Comparison of ENCODE assay signal across 8 mouse cellular contexts in genomic region chr3:37312370-37312941, GRCm38 (mm10). TPM values are rescaled to one million over a fixed set of nuclear protein-coding genes. Genes with fewer than 3 reads are reported as not detected.
DNase-seq lines count a peak whose midpoint lies in the region; ATAC-seq and TF ChIP-seq lines count a peak whose summit lies in the region.

TSS of gene Bbs12 (plus strand) at chr3:37312554.
TSS of gene Cetn4 (minus strand) at chr3:37312708.

- peak; percentile 100 for ATAC-seq in forebrain, embryonic 12.5 days (ENCODE audit: low FRiP score)
- ATAC-seq in liver, postnatal 0 days, result peak; percentile 99
- ATAC-seq in neural tube, embryonic 14.5 days (ENCODE audit: low read depth), result peak; percentile 100

- H3K27me3 ChIP-seq in CH12.LX (replicated peaks), result no peaks in the 10 kb centered on the region
- H3K27me3 ChIP-seq in forebrain, embryonic 12.5 days, result no peaks in the 10 kb centered on the region
- no peaks in the 10 kb centered on the region for H3K27me3 ChIP-seq in liver, postnatal 0 days (ENCODE audit: insufficient read depth, low read length)
- no peaks in the 10 kb centered on the region for H3K27me3 ChIP-seq in neural tube, embryonic 14.5 days (ENCODE audit: control insufficient read depth, insufficient read depth, low read length)

- dilution Hi-C loops in CH12.LX (cut with MboI; ENCODE audit: extremely low pct_ligation_motif_present, extremely low pct_unique_long_range_greater_than_20kb, low sequenced_read_pairs), result no loop called here

- H3K9ac ChIP-seq in CH12.LX (ENCODE audit: insufficient read depth, low read depth), result peak within 1 kb of the TSS; percentile 76
- peak within 1 kb of the TSS; percentile 91 for H3K9ac ChIP-seq in forebrain, embryonic 12.5 days
- H3K9ac ChIP-seq in liver, postnatal 0 days (replicated peaks), result peak within 1 kb of the TSS; percentile 91
- H3K9ac ChIP-seq in neural tube, embryonic 14.5 days (replicated peaks; ENCODE audit: low read depth, low read length), result peak within 1 kb of the TSS; percentile 86

- TF ChIP-seq EP300 in CH12.LX (IDR thresholded peaks at IDR 0.05; ENCODE audit: low read length), result no peak
- TF ChIP-seq EP300 in liver, postnatal 0 days (IDR thresholded peaks at IDR 0.05; ENCODE audit: low read depth), result no peak

- no peaks in the 10 kb centered on the region for H3K36me3 ChIP-seq in CH12.LX (replicated peaks in 1 of 2; ENCODE audit: control insufficient read depth in 1 of 2, insufficient read depth in 1 of 2, low read length in 1 of 2)
- no peaks in the 10 kb centered on the region for H3K36me3 ChIP-seq in forebrain, embryonic 12.5 days (replicated peaks)
- H3K36me3 ChIP-seq in liver, postnatal 0 days (replicated peaks; ENCODE audit: insufficient read depth, low read length), result no peaks in the 10 kb centered on the region
- no peaks in the 10 kb centered on the region for H3K36me3 ChIP-seq in neural tube, embryonic 14.5 days (ENCODE audit: control insufficient read depth, insufficient read depth, low read length)

- intact Hi-C loops in heart, postnatal 10 days (cut with DNase I), result no loop called here

- under 1% methylated on average over 54 of the region's 54 CpGs for WGBS in forebrain, embryonic 12.5 days
- WGBS in large intestine, adult 2 months, result 1% methylated on average over 53 of the region's 54 CpGs
- WGBS in liver, postnatal 0 days (ENCODE audit: insufficient replicate concordance), result 2% methylated on average over 51 of the region's 54 CpGs
- under 1% methylated on average over 54 of the region's 54 CpGs for WGBS in neural tube, embryonic 14.5 days

- DNase-seq in CH12.LX (ENCODE audit: extremely low read depth), result peak; percentile 88
- peak; percentile 89 for DNase-seq in c-Kit-positive CD71-positive TER-119-negative erythroid progenitor cells, embryonic 14.5 days (ENCODE audit: low read depth)
- peak; percentile 97 to 98 for DNase-seq in heart, postnatal 10 days
- DNase-seq in large intestine, adult 2 months (ENCODE audit: low read depth, low spot score), result peak; percentile 64
- peak; percentile 95 for DNase-seq in liver, postnatal 0 days
- peak; percentile 98 for DNase-seq in testis, postnatal 10 days (ENCODE audit: low spot score)

- in situ Hi-C loops in CH12.LX (cut with MboI; ENCODE audit: low pct_ligation_motif_present, low pct_unique_long_range_greater_than_20kb, low sequenced_read_pairs), result no loop called here

- no peaks in the 10 kb centered on the region for H3K9me3 ChIP-seq in CH12.LX (replicated peaks; ENCODE audit: low read length)
- no peaks in the 10 kb centered on the region for H3K9me3 ChIP-seq in forebrain, embryonic 12.5 days
- H3K9me3 ChIP-seq in liver, postnatal 0 days (ENCODE audit: low read length), result no peaks in the 10 kb centered on the region
- H3K9me3 ChIP-seq in neural tube, embryonic 14.5 days (ENCODE audit: control insufficient read depth, low read length), result no peaks in the 10 kb centered on the region

- H3K4me2 ChIP-seq in CH12.LX (ENCODE audit: insufficient read depth, low read depth, poor library complexity, severe bottlenecking), result peak within 1 kb of the TSS; percentile 98
- peak within 1 kb of the TSS; percentile 67 for H3K4me2 ChIP-seq in forebrain, embryonic 12.5 days
- peak within 1 kb of the TSS; percentile 97 for H3K4me2 ChIP-seq in liver, postnatal 0 days (ENCODE audit: low read depth, low read length)
- H3K4me2 ChIP-seq in neural tube, embryonic 14.5 days (ENCODE audit: low read depth, low read length), result peak within 1 kb of the TSS; percentile 60

- no peak for TF ChIP-seq RAD21 in CH12.LX (IDR thresholded peaks at IDR 0.05; ENCODE audit: low read depth, low read length)

- H3K4me1 ChIP-seq in CH12.LX (ENCODE audit: control insufficient read depth in 1 of 2, insufficient read depth in 2 of 2), result peaks cover 2 to 30% of the 10 kb centered on the region in 2 experiments; a peak in 2 of 4 replicates
- peaks cover 13% of the 10 kb centered on the region for H3K4me1 ChIP-seq in forebrain, embryonic 12.5 days
- peaks cover 4% of the 10 kb centered on the region; the same call in 1 of the 2 replicates for H3K4me1 ChIP-seq in liver, postnatal 0 days (ENCODE audit: insufficient read depth)
- H3K4me1 ChIP-seq in neural tube, embryonic 14.5 days (ENCODE audit: control insufficient read depth, insufficient read depth, low read length), result no peaks in the 10 kb centered on the region

- H3K27ac ChIP-seq in CH12.LX (ENCODE audit: insufficient read depth, low read depth), result peak within 1 kb of the TSS; percentile 87
- peak within 1 kb of the TSS; percentile 73; the same call in 1 of the 2 replicates for H3K27ac ChIP-seq in forebrain, embryonic 12.5 days
- H3K27ac ChIP-seq in liver, postnatal 0 days (ENCODE audit: low read depth), result peak within 1 kb of the TSS; percentile 72
- H3K27ac ChIP-seq in neural tube, embryonic 14.5 days (ENCODE audit: low read depth, low read length), result peak within 1 kb of the TSS; percentile 58; the same call in 1 of the 2 replicates

- TF ChIP-seq CTCF in CH12.LX (conservative IDR thresholded peaks at IDR 0.05 in 1 of 2, IDR thresholded peaks at IDR 0.05 in 1 of 2; ENCODE audit: low read depth in 2 of 2, low read length in 2 of 2), result no peak
- TF ChIP-seq CTCF in liver, postnatal 0 days (IDR thresholded peaks at IDR 0.05; ENCODE audit: low read depth), result no peak

- H3K4me3 ChIP-seq in CH12.LX (replicated peaks in 1 of 3; ENCODE audit: low read depth in 2 of 3, low read length in 2 of 3, poor library complexity in 1 of 3), result peak within 1 kb of the TSS; percentile 78 to 89 (median 80)
- H3K4me3 ChIP-seq in forebrain, embryonic 12.5 days (replicated peaks), result peak within 1 kb of the TSS; percentile 83
- H3K4me3 ChIP-seq in liver, postnatal 0 days (ENCODE audit: low read depth, low read length), result peak within 1 kb of the TSS; percentile 95
- H3K4me3 ChIP-seq in neural tube, embryonic 14.5 days (ENCODE audit: low read depth, low read length), result peak within 1 kb of the TSS; percentile 64

- H3K79me2 ChIP-seq in CH12.LX (replicated peaks; ENCODE audit: control insufficient read depth, extremely low read depth, insufficient read depth, poor library complexity, severe bottlenecking), result no peaks in the 10 kb centered on the region

- peak; percentile 61 for TF ChIP-seq POLR2A in CH12.LX (IDR thresholded peaks at IDR 0.05; ENCODE audit: low read depth, low read length)

TF ChIP-seq in CH12.LX, 34 proteins besides CTCF, POLR2A, EP300 and RAD21:
- TF ChIP-seq CHD1 (IDR thresholded peaks at IDR 0.05; ENCODE audit: low read depth, low read length), result no peak
- no peak for TF ChIP-seq MEF2A (IDR thresholded peaks at IDR 0.05; ENCODE audit: borderline replicate concordance, low read depth, low read length)
- no peak for TF ChIP-seq ZNF384 (IDR thresholded peaks at IDR 0.05; ENCODE audit: low read depth, low read length)
- no peak for TF ChIP-seq JUND (conservative IDR thresholded peaks at IDR 0.05; ENCODE audit: low read depth, low read length)
- TF ChIP-seq ZC3H11A (IDR thresholded peaks at IDR 0.05; ENCODE audit: low read depth, low read length), result no peak
- TF ChIP-seq CHD2 (IDR thresholded peaks at IDR 0.05; ENCODE audit: low read length), result 0 out of 2 replicates have a peak, but pooled peaks have one; percentile 49
- TF ChIP-seq JUN (IDR thresholded peaks at IDR 0.05; ENCODE audit: insufficient read depth, low read depth, low read length), result no peak
- TF ChIP-seq ETS1 (conservative IDR thresholded peaks at IDR 0.05; ENCODE audit: low read depth, low read length), result no peak
- no peak for TF ChIP-seq TCF12 (IDR thresholded peaks at IDR 0.05; ENCODE audit: low read depth, low read length)
- 0 out of 2 replicates have a peak, but pooled peaks have one; percentile 10 for TF ChIP-seq RCOR1 (conservative IDR thresholded peaks at IDR 0.05; ENCODE audit: low read depth, low read length)
- peak; percentile 47 for TF ChIP-seq ELF1 (IDR thresholded peaks at IDR 0.05; ENCODE audit: low read depth, low read length)
- peak; percentile 66 for TF ChIP-seq NRF1 (IDR thresholded peaks at IDR 0.05; ENCODE audit: low read depth, low read length)
- no peak; the same call in 1 of the 2 replicates for TF ChIP-seq SIN3A (IDR thresholded peaks at IDR 0.05; ENCODE audit: low read length)
- TF ChIP-seq TBP (conservative IDR thresholded peaks at IDR 0.05; ENCODE audit: low read depth, low read length), result no peak
- 0 out of 2 replicates have a peak, but pooled peaks have one; percentile 29 for TF ChIP-seq UBTF (IDR thresholded peaks at IDR 0.05; ENCODE audit: low read depth, low read length)
- no peak for TF ChIP-seq ZKSCAN1 (IDR thresholded peaks at IDR 0.05; ENCODE audit: borderline replicate concordance, low read depth, low read length)
- no peak for TF ChIP-seq USF1 (IDR thresholded peaks at IDR 0.05; ENCODE audit: low read depth, low read length)
- no peak for TF ChIP-seq MAZ (IDR thresholded peaks at IDR 0.05; ENCODE audit: low read depth, low read length)
- 0 out of 2 replicates have a peak, but pooled peaks have one; percentile 12 for TF ChIP-seq MAX (IDR thresholded peaks at IDR 0.05; ENCODE audit: low read length)
- TF ChIP-seq NELFE (IDR thresholded peaks at IDR 0.05; ENCODE audit: low read depth, low read length), result no peak
- no peak for TF ChIP-seq USF2 (conservative IDR thresholded peaks at IDR 0.05; ENCODE audit: low read depth, low read length)
- TF ChIP-seq MXI1 (IDR thresholded peaks at IDR 0.05; ENCODE audit: low read depth, low read length), result peak; percentile 90
TF ChIP-seq in CH12.LX: peak in this region for 7.

RNA-seq across cellular contexts. Expression of gene Bbs12, which starts in this region (rescaled TPM):
- total RNA-seq in CH12.LX (2012; rRNA removed) (3.2 and 4.1 TPM in 2 replicates), CH12.LX (2014; rRNA removed) (8.3 and 8.8 TPM in 2 replicates)
- 3.3 and 4.0 TPM in 2 replicates for polyA plus RNA-seq in CH12.LX (2012; ENCODE audit: insufficient read length, low read depth)
- 7.1 and 8.0 TPM in 2 replicates for polyA plus RNA-seq in forebrain, embryonic 12.5 days (2016; fragmentation: Nextera tagmentation; extraction: Ambion mirVana)
- 1 to 10 TPM; 1.2 to 1.7 TPM for total RNA-seq in heart, postnatal 10 days (2021)
- polyA plus RNA-seq in large intestine, adult 2 months (2012; rRNA removed), result 0.62 and 0.81 TPM in 2 replicates
- polyA plus RNA-seq in liver, postnatal 0 days (2015; fragmentation: Nextera tagmentation; extraction: Ambion mirVana), result 1.4 and 1.5 TPM in 2 replicates
- polyA plus RNA-seq in neural tube, embryonic 14.5 days (2014; fragmentation: Nextera tagmentation; extraction: Ambion mirVana), result 4.7 and 5.7 TPM in 2 replicates

RNA-seq across cellular contexts. Expression of gene Cetn4, which starts in this region (rescaled TPM):
- total RNA-seq in CH12.LX (2012; rRNA removed) (0.46 and 0.89 TPM in 2 replicates), CH12.LX (2014; rRNA removed) (2.2 and 2.9 TPM in 2 replicates)
- 1.4 and 2.6 TPM in 2 replicates for polyA plus RNA-seq in CH12.LX (2012; ENCODE audit: insufficient read length, low read depth)
- 2.1 and 2.9 TPM in 2 replicates for polyA plus RNA-seq in forebrain, embryonic 12.5 days (2016; fragmentation: Nextera tagmentation; extraction: Ambion mirVana)
- under 1 TPM; 0.57 to 0.93 TPM for total RNA-seq in heart, postnatal 10 days (2021)
- 0.07 and 0.14 TPM in 2 replicates for polyA plus RNA-seq in large intestine, adult 2 months (2012; rRNA removed)
- 1.3 TPM in 2 replicates for polyA plus RNA-seq in liver, postnatal 0 days (2015; fragmentation: Nextera tagmentation; extraction: Ambion mirVana)
- polyA plus RNA-seq in neural tube, embryonic 14.5 days (2014; fragmentation: Nextera tagmentation; extraction: Ambion mirVana), result 0.98 and 2.6 TPM in 2 replicates

Comparison
In these comparisons a context has a peak if more than half of its experiments do, and no peak if none do; other contexts are left out.
1. Peak in every context shown above with its lines: DNase-seq, ATAC-seq, H3K4me3 ChIP-seq and H3K27ac ChIP-seq.
2. Peak in DNase-seq in large intestine, adult 2 months; RNA of the genes that start here not detected or under 1 TPM.